Mouse (Mus musculus) intestine, postnatal 0 days (tissue): ENCODE measurements around the gene Mrgprh. TPM values are rescaled to one million over a fixed set of nuclear protein-coding genes. Genes with fewer than 3 reads are reported as not detected.

Experiments
- ATAC-seq: fragments of 200-750 bp; cut with Nextera tagmentation; 2 replicates; pipeline ENCODE4 v1.8.0; 2017; ENCODE audit warnings: mild to moderate bottlenecking, moderate TSS enrichment, moderate library complexity
- H3K27ac ChIP-seq: fragments of 300-500 bp; sonication (generic); 2 replicates; pipeline ENCODE4 v1.5.1; 2014; ENCODE audit warnings: mild to moderate bottlenecking, low read depth, low read length, moderate library complexity
- H3K27me3 ChIP-seq: fragments of 300-500 bp; sonication (generic); replicated peaks from 2 replicates; pipeline ENCODE4 v1.6.1; 2014; ENCODE audit warnings: low read length, mixed read lengths; ENCODE audit not compliant: control insufficient read depth, insufficient read depth
- H3K36me3 ChIP-seq: fragments of 300-500 bp; sonication (generic); 2 replicates; pipeline ENCODE4 v1.6.1; 2014; ENCODE audit warnings: mild to moderate bottlenecking, moderate library complexity; ENCODE audit not compliant: control insufficient read depth, insufficient read depth
- H3K4me1 ChIP-seq: fragments of 300-500 bp; sonication (generic); replicated peaks from 2 replicates; pipeline ENCODE4 v1.6.1; 2014; ENCODE audit warnings: antibody characterized with exemption, low read length, mixed read lengths; ENCODE audit not compliant: control insufficient read depth, insufficient read depth
- H3K4me2 ChIP-seq: fragments of 300-500 bp; sonication (generic); replicated peaks from 2 replicates; pipeline ENCODE4 v1.6.1; 2014; ENCODE audit warnings: low read depth, mild to moderate bottlenecking, moderate library complexity
- H3K4me3 ChIP-seq: fragments of 300-500 bp; sonication (generic); 2 replicates; pipeline ENCODE4 v1.5.1; 2014; ENCODE audit warnings: low read depth, low read length
- H3K9ac ChIP-seq: fragments of 300-500 bp; sonication (generic); 2 replicates; pipeline ENCODE4 v1.6.1; 2014; ENCODE audit warnings: mild to moderate bottlenecking, low read depth, low read length
- H3K9me3 ChIP-seq: fragments of 300-500 bp; sonication (generic); 2 replicates; pipeline ENCODE4 v1.6.1; 2016; ENCODE audit warnings: mixed run types; ENCODE audit not compliant: control insufficient read depth
- CTCF ChIP-seq: sonication (generic); IDR thresholded peaks from 2 replicates; pipeline ENCODE4 v1.5.1; 2016; ENCODE audit warnings: low read depth, mild to moderate bottlenecking, control low read depth, antibody characterized with exemption, moderate library complexity
- WGBS: fragments of 180-500 bp; shearing (Covaris S2); extraction: QIAGEN DNeasy Blood & Tissue Kit; methylation state at CpG from one replicate; pipeline ENCODE4 v1.1.7; 2014; 5-methylcytosine and 5-hydroxymethylcytosine counted together
- microRNA-seq: library from miRNA; unstranded; fragments of <30 nt; microRNA quantifications from one replicate; pipeline ENCODE4, GENCODE M21; 2016
- polyA plus RNA-seq: library from polyadenylated mRNA; unstranded; fragments of >200 nt; fragmentation: Nextera tagmentation; extraction: Ambion mirVana; gene quantifications from 2 replicates; pipeline ENCODE4 v1.2.1, GENCODE M21; 2015

The Mrgprh gene
- polyA plus RNA-seq, 1 experiment from 2014 or later: not detected

DNA sequence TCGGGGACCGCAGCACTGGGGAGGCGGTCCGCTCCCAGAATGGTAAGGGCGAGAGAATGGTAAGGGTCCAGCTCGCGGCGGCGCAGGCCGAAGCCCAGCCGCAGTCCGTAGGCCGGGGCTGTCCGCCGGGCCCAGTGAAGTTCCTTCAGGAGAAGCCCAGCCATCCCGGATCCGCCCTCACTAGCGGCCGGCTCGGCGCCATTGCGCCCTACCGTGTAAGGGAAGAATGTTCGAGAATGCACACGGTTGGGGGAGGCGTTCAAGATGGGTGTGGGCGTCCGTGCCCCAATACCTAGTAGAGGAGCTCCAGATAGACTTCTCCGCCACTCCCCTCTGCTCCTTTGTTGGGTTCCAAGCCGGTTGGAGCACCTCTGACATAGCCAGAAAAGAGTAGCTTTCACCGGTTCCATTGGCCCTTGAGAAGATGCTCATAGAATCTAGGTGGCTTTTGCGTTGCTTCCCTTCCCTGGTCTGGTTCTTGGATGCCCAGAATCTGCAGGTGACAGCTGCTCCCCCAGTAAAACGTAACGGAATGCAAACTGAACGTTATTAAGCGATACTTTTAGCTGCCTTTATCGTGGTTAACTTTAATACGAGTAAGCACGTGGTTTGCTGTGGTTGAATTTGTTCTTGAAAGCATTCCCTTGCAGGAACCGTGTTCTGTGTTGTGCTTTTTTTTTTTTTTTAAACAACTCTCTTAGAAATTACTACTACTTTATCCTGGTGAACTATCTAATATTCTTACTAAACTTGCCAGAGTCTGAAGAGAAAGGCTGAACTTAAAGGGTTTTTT lies 41.0 kb downstream of the Mrgprh start:
- Histone ChIP-seq H3K36me3 (peaks cover 46% of the 10 kb centered on the region), H3K9ac (peak overlapping the region; percentile 96)

DNA sequence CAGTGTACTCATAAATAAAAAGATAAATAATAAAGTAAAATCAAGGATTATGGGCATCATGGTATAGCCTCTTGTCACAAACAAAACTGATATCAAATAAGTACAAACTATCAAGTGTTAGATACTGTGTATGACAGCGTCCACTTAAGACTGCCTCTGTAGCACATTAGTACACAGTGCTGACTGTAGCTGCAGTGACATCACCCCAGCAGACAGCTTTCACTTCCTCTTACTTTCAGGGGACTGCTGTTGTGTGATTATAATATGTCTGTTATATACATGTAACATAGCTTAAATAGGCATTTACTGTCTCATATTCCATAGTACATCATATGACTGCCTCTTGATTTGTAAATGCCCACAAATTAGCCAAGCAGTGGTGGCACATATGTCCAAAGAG lies 45.2 kb downstream of the Mrgprh start:
- Histone ChIP-seq H3K9ac (no peak overlapping the region), H3K4me1 (no peaks in the 10 kb centered on the region), H3K4me2 (no peak overlapping the region), H3K27me3 (no peaks in the 10 kb centered on the region), H3K4me3 (no peak overlapping the region), H3K36me3 (peaks cover 67% of the 10 kb centered on the region), H3K9me3 (no peaks in the 10 kb centered on the region), H3K27ac (no peak overlapping the region)
- ATAC-seq: no peak
- TF ChIP-seq CTCF: no peak
- WGBS: 89% methylated on average over 1 of the region's 1 CpGs

More for the DNA sequence above, 41.0 kb downstream of the Mrgprh start:
- TF ChIP-seq CTCF: no peak
- Histone ChIP-seq H3K9me3 (no peaks in the 10 kb centered on the region), H3K27me3 (no peaks in the 10 kb centered on the region), H3K4me1 (no peaks in the 10 kb centered on the region), H3K27ac (peak overlapping the region; percentile 89), H3K4me2 (peak overlapping the region; percentile 85), H3K4me3 (peak overlapping the region; percentile 90)
- peak; percentile 34 for ATAC-seq
- under 1% methylated on average over 40 of the region's 40 CpGs for WGBS

DNA sequence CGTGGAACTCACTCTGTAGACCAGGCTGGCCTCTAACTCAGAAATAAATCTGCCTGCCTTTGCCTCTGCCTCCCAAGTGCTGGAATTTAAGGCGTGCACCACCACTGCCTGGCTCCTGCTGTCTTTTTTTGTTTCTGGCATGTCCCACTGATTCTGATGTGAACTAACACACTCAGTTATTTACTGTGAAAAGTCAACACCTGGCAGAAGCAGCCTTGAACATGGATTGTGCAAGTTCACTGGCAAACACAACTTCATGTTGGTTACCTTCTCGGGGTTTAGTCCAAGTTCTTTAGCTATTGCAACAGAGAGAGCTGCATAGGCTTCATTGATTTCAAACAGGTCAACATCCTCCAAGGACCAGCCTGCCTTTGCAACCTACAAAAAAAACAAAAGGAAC lies 49.2 kb downstream of the Mrgprh start:
- TF ChIP-seq CTCF: no peak
- H3K4me2 ChIP-seq: no peak overlapping the region
- no peak overlapping the region for H3K9ac ChIP-seq
- H3K27ac ChIP-seq: no peak overlapping the region
- no peak for ATAC-seq
- no peaks in the 10 kb centered on the region for H3K9me3 ChIP-seq
- H3K4me1 ChIP-seq: no peaks in the 10 kb centered on the region
- WGBS: 88% methylated on average over 3 of the region's 3 CpGs
- peaks cover 56% of the 10 kb centered on the region for H3K36me3 ChIP-seq
- no peak overlapping the region for H3K4me3 ChIP-seq
- no peaks in the 10 kb centered on the region for H3K27me3 ChIP-seq

DNA sequence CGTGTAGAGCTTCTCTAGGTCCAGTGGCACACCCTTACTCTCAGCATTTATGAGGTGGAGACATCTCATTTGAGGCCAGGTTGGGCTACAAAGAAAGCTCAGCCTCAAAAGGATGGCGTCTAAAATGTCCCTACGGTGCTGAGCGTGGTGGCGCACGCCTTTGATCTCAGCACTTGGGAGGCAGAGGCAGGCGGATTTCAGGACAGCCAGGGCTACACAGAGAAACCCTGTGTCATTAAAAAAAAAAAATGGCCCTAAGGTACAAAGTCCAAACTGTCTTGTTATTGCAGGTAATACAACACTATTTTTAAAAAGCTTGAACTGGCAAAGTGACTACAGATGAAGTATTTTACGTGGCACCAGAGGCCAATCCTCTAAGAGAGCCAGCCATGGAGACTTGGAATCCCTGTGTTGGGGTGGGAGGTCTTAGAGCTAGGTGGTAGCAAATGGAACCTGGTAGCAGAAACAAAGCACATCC lies 49.9 kb downstream of the Mrgprh start:
- H3K4me1 ChIP-seq: no peaks in the 10 kb centered on the region
- H3K9ac ChIP-seq: no peak overlapping the region
- TF ChIP-seq CTCF: no peak
- no peaks in the 10 kb centered on the region for H3K9me3 ChIP-seq
- no peak overlapping the region for H3K4me2 ChIP-seq
- no peak overlapping the region for H3K27ac ChIP-seq
- no peak; the same call in 1 of the 2 replicates for ATAC-seq
- WGBS: 79% methylated on average over 8 of the region's 8 CpGs
- H3K4me3 ChIP-seq: no peak overlapping the region
- H3K36me3 ChIP-seq: peaks cover 49% of the 10 kb centered on the region
- H3K27me3 ChIP-seq: no peaks in the 10 kb centered on the region

Small RNAs within 50 kb of the gene (microRNA-seq; reads per million reads assigned to microRNA genes)
- not detected for gene Gm24085

Other genes with a start within 250 kb of the Mrgprh start
- 2.1 and 3.1 TPM in 2 replicates for gene Slc22a1, start 200.2 kb upstream of the Mrgprh start, polyA plus RNA-seq
- 25.1 and 28.7 TPM in 2 replicates for gene Igf2r, start 106.4 kb upstream of the Mrgprh start, polyA plus RNA-seq
- gene Mas1, start 7.9 kb upstream of the Mrgprh start, polyA plus RNA-seq: 0.10 and 0.16 TPM in 2 replicates
- 0.48 and 0.54 TPM in 2 replicates for gene Pnldc1, start 34.2 kb downstream of the Mrgprh start, polyA plus RNA-seq
- gene Tcp1, start 39.7 kb downstream of the Mrgprh start, polyA plus RNA-seq: 143 and 144 TPM in 2 replicates
- 112 and 121 TPM in 2 replicates for gene Mrpl18, start 40.3 kb downstream of the Mrgprh start, polyA plus RNA-seq
- gene Acat3, start 64.6 kb downstream of the Mrgprh start, polyA plus RNA-seq: 0.18 and 0.51 TPM in 2 replicates
- 62.7 and 69.3 TPM in 2 replicates for gene Acat2, start 84.7 kb downstream of the Mrgprh start, polyA plus RNA-seq
- 86.8 and 87.2 TPM in 2 replicates for gene Wtap, start 118.1 kb downstream of the Mrgprh start, polyA plus RNA-seq
- gene Sod2, start 130.8 kb downstream of the Mrgprh start, polyA plus RNA-seq: 125 and 138 TPM in 2 replicates
- 0.13 TPM in 1 of 2 replicates, not detected in the other for gene Gpr31b, start 176.3 kb downstream of the Mrgprh start, polyA plus RNA-seq
- 0.07 and 0.10 TPM in 2 replicates for gene Tcp10b, start 185.1 kb downstream of the Mrgprh start, polyA plus RNA-seq